17 mouse cellular contexts compared by ENCODE assay signal in the genomic region with DNA sequence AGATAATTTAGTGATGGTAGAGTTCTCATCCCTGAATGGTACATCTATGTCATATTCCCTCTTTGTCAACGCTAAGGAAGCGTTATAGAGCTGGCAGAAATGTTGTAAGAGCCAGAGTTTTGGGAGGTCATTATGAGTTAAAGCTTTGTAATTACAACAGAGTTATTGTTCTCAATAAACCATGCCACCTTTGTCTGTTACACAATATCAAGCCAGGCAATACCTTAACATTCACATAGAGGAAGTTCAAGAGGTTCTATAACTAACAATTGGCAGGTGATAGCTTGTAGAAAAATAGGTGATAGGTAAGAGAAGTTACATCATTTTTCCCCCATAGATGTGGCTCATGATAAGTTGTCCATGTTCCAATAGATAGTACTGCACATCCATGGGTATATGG.
"Had no signal": no experiment of that assay in that cellular context is flagged by ENCODE, and none has a peak within 500 bp of the region (broad histone marks: within the 10 kb centered on the region; RNA-seq: fewer than 3 reads in every experiment).

No protein-coding gene starts in this region.

- DNase-seq: cerebellum, adult 8-10 months; cerebellum, adult 9-10 months; cerebellum, adult 9-11 months; cerebellum, postnatal 10 days; cerebellum, postnatal 14 days; cerebellum, postnatal 25 days; cerebellum, postnatal 36 days; embryo, embryonic 11 days; forebrain, postnatal 0 days; gastrocnemius, adult 2 months; gastrocnemius, postnatal 10 days; gastrocnemius, postnatal 14 days; gastrocnemius, postnatal 25 days; gastrocnemius, postnatal 36 days; heart, adult 11 months; heart, adult 18-20 months; heart, adult 2 months had no signal
